ENCODE assay signal across 26 mouse cellular contexts in genomic region chr5:110567547-110567946, GRCm38 (mm10). TPM values are rescaled to one million over a fixed set of nuclear protein-coding genes. Genes with fewer than 3 reads are reported as not detected.
DNase-seq lines count a peak whose midpoint lies in the region; ATAC-seq and TF ChIP-seq lines count a peak whose summit lies in the region.
"Had no signal": no experiment of that assay in that cellular context is flagged by ENCODE, and none has a peak within 500 bp of the region (broad histone marks: within the 10 kb centered on the region; RNA-seq: fewer than 3 reads in every experiment).

No protein-coding gene starts in this region.

- peaks cover 23% of the 10 kb centered on the region for H3K4me1 ChIP-seq in liver, embryonic 12.5 days
- H3K4me1 ChIP-seq in liver, embryonic 14.5 days (replicated peaks; ENCODE audit: control insufficient read depth in 2 of 2, insufficient read depth in 2 of 2, low read length in 1 of 2), result peaks cover 0 to 11% of the 10 kb centered on the region in 2 experiments; a peak in 2 of 4 replicates
- H3K4me1 ChIP-seq: heart, embryonic 13.5 days; hindbrain, embryonic 15.5 days had no signal

- no peaks in the 10 kb centered on the region for H3K36me3 ChIP-seq in liver, embryonic 12.5 days
- H3K36me3 ChIP-seq in liver, embryonic 14.5 days (replicated peaks; ENCODE audit: control insufficient read depth, insufficient read depth, low read depth), result no peaks in the 10 kb centered on the region
- H3K36me3 ChIP-seq: embryonic facial prominence, embryonic 15.5 days; forebrain, embryonic 12.5 days; heart, embryonic 13.5 days; hindbrain, embryonic 15.5 days had no signal

- peak; percentile 52 for TF ChIP-seq EP300 in liver, embryonic 14.5 days (IDR thresholded peaks at IDR 0.05; ENCODE audit: low read depth)

- peak overlapping the region; percentile 36; the same call in 1 of the 2 replicates for H3K27ac ChIP-seq in liver, embryonic 12.5 days
- no peak overlapping the region for H3K27ac ChIP-seq in liver, embryonic 14.5 days
- H3K27ac ChIP-seq: embryonic facial prominence, embryonic 15.5 days; forebrain, embryonic 12.5 days; gastrocnemius, adult 2 months; heart, embryonic 13.5 days; hindbrain, embryonic 15.5 days had no signal

- no peak for TF ChIP-seq CTCF in liver, embryonic 14.5 days (IDR thresholded peaks at IDR 0.05; ENCODE audit: low read depth)

- intact Hi-C loops in left cerebral cortex, postnatal 10 days (cut with DNase I), result no loop called here

- H3K9ac ChIP-seq in liver, embryonic 12.5 days, result no peak overlapping the region
- H3K9ac ChIP-seq in liver, embryonic 14.5 days (replicated peaks), result no peak overlapping the region
- H3K9ac ChIP-seq: embryonic facial prominence, embryonic 15.5 days; forebrain, embryonic 12.5 days; heart, embryonic 13.5 days; hindbrain, embryonic 15.5 days had no signal

- peaks cover 8% of the 10 kb centered on the region; the same call in 1 of the 2 replicates for H3K27me3 ChIP-seq in liver, embryonic 12.5 days (replicated peaks)
- no peaks in the 10 kb centered on the region for H3K27me3 ChIP-seq in liver, embryonic 14.5 days (ENCODE audit: control insufficient read depth, insufficient read depth, low read length)
- H3K27me3 ChIP-seq: embryonic facial prominence, embryonic 15.5 days; hindbrain, embryonic 15.5 days had no signal

- no peak overlapping the region for H3K4me3 ChIP-seq in liver, embryonic 12.5 days
- no peak overlapping the region for H3K4me3 ChIP-seq in liver, embryonic 14.5 days (ENCODE audit: insufficient read depth in 1 of 2, low read depth in 2 of 2, low read length in 2 of 2)
- H3K4me3 ChIP-seq: embryonic facial prominence, embryonic 15.5 days; forebrain, embryonic 12.5 days; gastrocnemius, adult 2 months; heart, embryonic 13.5 days; hindbrain, embryonic 15.5 days had no signal

- no peaks in the 10 kb centered on the region for H3K9me3 ChIP-seq in liver, embryonic 12.5 days (replicated peaks)
- H3K9me3 ChIP-seq in liver, embryonic 14.5 days (ENCODE audit: control insufficient read depth, low read length), result no peaks in the 10 kb centered on the region
- H3K9me3 ChIP-seq: embryonic facial prominence, embryonic 15.5 days; forebrain, embryonic 12.5 days; hindbrain, embryonic 15.5 days had no signal

- H3K4me2 ChIP-seq in liver, embryonic 12.5 days, result 0 out of 2 replicates have a peak overlapping the region, but pooled peaks have one; percentile 18
- H3K4me2 ChIP-seq in liver, embryonic 14.5 days (ENCODE audit: low read depth), result peak overlapping the region; percentile 24; the same call in 1 of the 2 replicates
- H3K4me2 ChIP-seq: embryonic facial prominence, embryonic 15.5 days; forebrain, embryonic 12.5 days; heart, embryonic 13.5 days; hindbrain, embryonic 15.5 days had no signal

- DNase-seq in liver, result no peak
- DNase-seq in c-Kit-positive CD71-positive TER-119-positive erythroid progenitor cells, embryonic 14.5 days (ENCODE audit: low spot score), result peak; percentile 22
- no peak for DNase-seq in liver, embryonic 14.5 days (ENCODE audit: low read depth in 3 of 3, low spot score in 3 of 3)
- DNase-seq in thymus, postnatal 25 days, result no peak
- DNase-seq in left cerebral cortex, postnatal 10 days (ENCODE audit: extremely low spot score in 1 of 2, low spot score in 2 of 2), result no peak
- no peak for DNase-seq in ovary, postnatal 14 days (ENCODE audit: low spot score)
- DNase-seq: adrenal gland, postnatal 14 days; cerebellum, adult 11 months; cerebellum, adult 8-10 months; cerebellum, postnatal 14 days; embryo, embryonic 11 days; gastrocnemius, adult 2 months; gastrocnemius, postnatal 25 days; heart, postnatal 36 days had no signal

- WGBS in liver, embryonic 12.5 days (ENCODE audit: insufficient replicate concordance), result 44% methylated on average over 2 of the region's 2 CpGs
- 36% methylated on average over 2 of the region's 2 CpGs for WGBS in liver, embryonic 14.5 days (ENCODE audit: insufficient replicate concordance)

- ATAC-seq in liver, embryonic 12.5 days, result peak; percentile 84
- peak; percentile 77; the same call in 1 of the 2 replicates for ATAC-seq in liver, embryonic 14.5 days (ENCODE audit: insufficient read depth)
- ATAC-seq in megakaryocyte-erythroid progenitor cell, adult 5-6 weeks (replicated peaks; ENCODE audit: low FRiP score, low TSS enrichment, poor library complexity, severe bottlenecking), result peak; percentile 66
- ATAC-seq: activated CD4-positive, CD25-positive, alpha-beta regulatory T cell, adult 4 months; forebrain, embryonic 16.5 days; Patski had no signal

RNA-seq across cellular contexts. Expression of gene Galnt9, which starts 23.4 kb away (rescaled TPM):
- polyA plus RNA-seq in liver, embryonic 12.5 days (2016; fragmentation: Nextera tagmentation; extraction: Ambion mirVana), result not detected in 2 replicates
- polyA plus RNA-seq in liver, embryonic 14.5 days (2012; rRNA removed), result 0.02 and 0.03 TPM in 2 replicates
- not detected in 2 replicates for polyA plus RNA-seq in liver, embryonic 14.5 days (2014; fragmentation: Nextera tagmentation; extraction: Ambion mirVana)
- not detected in 2 replicates for total RNA-seq in megakaryocyte-erythroid progenitor cell, adult 5-6 weeks (2014; fragmentation: Nextera tagmentation)
- total RNA-seq in megakaryocyte-erythroid progenitor cell, adult 5-6 weeks (2017), result not detected in 2 replicates
- total RNA-seq in left cerebral cortex, postnatal 10 days (2021), result 10 to 100 TPM; 64.1 to 67.4 TPM
- total RNA-seq: adrenal gland, postnatal 14 days; common myeloid progenitor, adult 5-6 weeks; gastrocnemius, adult 2 months; gastrocnemius, postnatal 25 days; granulocyte monocyte progenitor cell, adult 5-6 weeks; heart, postnatal 36 days had no signal
- polyA plus RNA-seq: heart, embryonic 13.5 days; heart, postnatal 0 days; Patski had no signal

Comparison
In these comparisons a context has a peak if more than half of its experiments do, and no peak if none do; other contexts are left out.
1. RNA of gene Galnt9, which starts 23.4 kb away (total RNA-seq): 64.1 to 67.4 TPM in left cerebral cortex, postnatal 10 days; not detected in megakaryocyte-erythroid progenitor cell, adult 5-6 weeks; every median in the first group is over 10 times any median in the second.
2. Peak in every context shown above with its lines, with median percentiles within 50 percentile points of each other: ATAC-seq.